Mouse (Mus musculus): ENCODE data around the gene Camta1. TPM values are rescaled to one million over a fixed set of nuclear protein-coding genes. Genes with fewer than 3 reads are reported as not detected.

The Camta1 gene
- polyA plus RNA-seq, 1 experiment = 155 TPM

DNA sequence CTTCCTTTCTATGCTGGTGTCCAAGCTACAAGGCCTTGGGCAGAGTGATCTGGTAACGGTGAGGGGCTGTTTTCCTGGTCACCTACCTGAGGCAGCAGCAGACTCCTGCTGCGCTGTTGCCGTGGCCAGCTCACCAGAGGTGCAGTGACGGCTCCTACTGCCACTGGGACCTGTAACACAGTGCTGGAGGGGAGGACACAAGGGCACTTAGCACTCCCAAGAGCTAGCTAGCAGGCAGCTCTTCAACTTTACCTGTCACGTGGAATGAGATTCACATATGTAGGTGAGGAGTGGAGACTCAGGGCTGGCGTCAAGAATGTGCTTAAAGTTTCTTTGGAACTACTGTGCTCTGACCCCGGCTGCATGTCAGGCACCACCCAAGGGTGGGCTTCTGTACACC, 851.4 kb downstream of the Camta1 start:
- WGBS = 87% methylated on average over 7 of the region's 7 CpGs
- no peak for DNase-seq
- Histone ChIP-seq H3K27me3 (ENCODE audit: control insufficient read depth, insufficient read depth, low read length) (no peaks in the 10 kb centered on the region), H3K4me3 (replicated peaks; ENCODE audit: insufficient read depth, low read depth, low read length) (no peak overlapping the region), H3K4me1 (ENCODE audit: control insufficient read depth, insufficient read depth, low read length) (no peaks in the 10 kb centered on the region), H3K27ac (ENCODE audit: insufficient read depth, low read length) (no peak overlapping the region)
- TF ChIP-seq POLR2A (IDR thresholded peaks at IDR 0.05; ENCODE audit: borderline replicate concordance, insufficient read depth, low read length) = no peak

DNA sequence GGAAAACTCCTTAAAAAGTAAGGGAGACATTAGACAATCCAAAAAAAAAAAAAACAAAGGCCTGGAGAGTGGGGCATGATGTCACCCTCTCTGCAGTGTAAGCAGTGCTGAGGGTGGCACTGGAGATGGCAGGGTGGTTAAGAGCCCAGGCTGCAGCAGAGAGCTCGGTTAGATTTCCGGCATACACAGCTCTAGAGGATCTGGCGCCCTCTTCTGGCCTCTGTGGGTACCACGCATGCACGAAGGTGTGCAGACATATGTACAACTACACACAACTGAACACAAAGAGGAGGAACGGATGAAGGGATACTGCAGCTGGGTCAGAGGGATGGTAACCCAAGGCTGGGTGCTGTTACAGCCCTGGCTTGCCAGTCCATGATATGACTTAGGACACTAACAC, 854.7 kb downstream of the Camta1 start:
- H3K4me1 ChIP-seq (ENCODE audit: control insufficient read depth, insufficient read depth, low read length) = no peaks in the 10 kb centered on the region
- 53% methylated on average over 6 of the region's 6 CpGs for WGBS

DNA sequence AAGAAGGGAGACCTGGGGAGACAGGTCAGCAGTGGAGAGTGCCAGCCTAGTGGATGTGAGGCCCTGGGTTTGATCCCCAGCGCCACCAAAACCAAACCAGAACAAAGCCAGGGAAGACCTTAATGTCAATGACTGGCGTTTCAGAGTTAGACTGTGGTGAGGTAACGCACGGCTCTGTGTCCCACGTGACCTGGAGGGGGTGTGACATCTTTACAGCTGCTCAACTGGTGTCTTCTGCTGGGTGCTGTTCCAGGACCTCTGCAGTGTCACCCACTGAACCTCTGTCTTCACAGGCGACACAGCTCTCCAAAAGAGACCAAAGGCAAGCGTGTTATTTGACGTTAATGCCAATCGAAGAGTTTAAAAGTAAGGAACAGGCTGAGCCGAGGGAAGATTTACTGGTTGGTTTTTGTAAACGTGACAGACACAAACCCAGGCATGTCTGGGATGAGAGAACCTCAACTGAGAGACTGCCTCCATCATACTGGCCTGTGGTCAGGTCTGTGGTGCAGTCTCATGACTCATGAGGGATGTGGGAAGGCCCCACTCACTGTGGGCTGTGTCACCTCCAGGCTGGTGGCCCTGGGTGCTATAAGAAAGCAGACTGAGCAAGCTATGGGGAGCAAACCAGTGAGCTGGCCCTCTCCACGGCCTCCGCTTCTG, 855.9 kb downstream of the Camta1 start:
- DNase-seq = no peak

More for the DNA sequence above, 854.7 kb downstream of the Camta1 start:
- Histone ChIP-seq H3K4me3 (replicated peaks; ENCODE audit: insufficient read depth, low read depth, low read length) (no peak overlapping the region), H3K27me3 (ENCODE audit: control insufficient read depth, insufficient read depth, low read length) (no peaks in the 10 kb centered on the region), H3K27ac (ENCODE audit: insufficient read depth, low read length) (no peak overlapping the region)
- DNase-seq = no peak
- TF ChIP-seq POLR2A (IDR thresholded peaks at IDR 0.05; ENCODE audit: borderline replicate concordance, insufficient read depth, low read length) = no peak
- TF ChIP-seq CTCF (IDR thresholded peaks at IDR 0.05; ENCODE audit: borderline replicate concordance, insufficient read depth, low read depth, low read length) = peak; percentile 34; the same call in 1 of the 2 replicates

DNA sequence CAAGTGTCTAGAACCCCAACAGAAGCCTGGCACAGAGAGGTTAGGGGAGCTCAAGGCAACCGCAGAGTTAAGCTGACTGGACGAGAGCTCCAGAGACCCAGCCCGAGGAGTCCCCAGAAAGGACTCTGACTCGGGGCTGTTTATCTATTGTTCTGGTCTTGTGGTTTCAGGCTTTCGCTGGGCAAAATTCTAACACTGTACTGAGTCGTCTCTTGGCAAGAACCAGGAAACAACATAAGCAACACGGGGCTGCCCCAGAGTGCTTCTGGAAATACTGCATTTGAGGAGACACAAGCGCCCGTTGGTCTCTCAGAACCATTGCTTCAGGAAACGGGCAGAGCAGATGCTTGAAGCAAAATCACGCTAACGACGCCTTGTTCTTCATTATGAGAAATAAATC, 860.3 kb downstream of the Camta1 start:
- no peak overlapping the region for H3K27ac ChIP-seq (ENCODE audit: insufficient read depth, low read length)
- no peaks in the 10 kb centered on the region for H3K27me3 ChIP-seq (ENCODE audit: control insufficient read depth, insufficient read depth, low read length)
- H3K4me1 ChIP-seq (ENCODE audit: control insufficient read depth, insufficient read depth, low read length) = no peaks in the 10 kb centered on the region
- 73% methylated on average over 13 of the region's 13 CpGs for WGBS
- no peak for DNase-seq
- H3K4me3 ChIP-seq (replicated peaks; ENCODE audit: insufficient read depth, low read depth, low read length) = no peak overlapping the region
- no peak for TF ChIP-seq CTCF (IDR thresholded peaks at IDR 0.05; ENCODE audit: borderline replicate concordance, insufficient read depth, low read depth, low read length)
- TF ChIP-seq POLR2A (IDR thresholded peaks at IDR 0.05; ENCODE audit: borderline replicate concordance, insufficient read depth, low read length) = no peak

More for the DNA sequence above, 855.9 kb downstream of the Camta1 start:
- no peaks in the 10 kb centered on the region for H3K4me1 ChIP-seq (ENCODE audit: control insufficient read depth, insufficient read depth, low read length)
- H3K27ac ChIP-seq (ENCODE audit: insufficient read depth, low read length) = no peak overlapping the region
- no peak overlapping the region for H3K4me3 ChIP-seq (replicated peaks; ENCODE audit: insufficient read depth, low read depth, low read length)
- TF ChIP-seq CTCF (IDR thresholded peaks at IDR 0.05; ENCODE audit: borderline replicate concordance, insufficient read depth, low read depth, low read length) (no peak), POLR2A (IDR thresholded peaks at IDR 0.05; ENCODE audit: borderline replicate concordance, insufficient read depth, low read length) (no peak)
- 92% methylated on average over 13 of the region's 13 CpGs for WGBS
- no peaks in the 10 kb centered on the region for H3K27me3 ChIP-seq (ENCODE audit: control insufficient read depth, insufficient read depth, low read length)

DNA sequence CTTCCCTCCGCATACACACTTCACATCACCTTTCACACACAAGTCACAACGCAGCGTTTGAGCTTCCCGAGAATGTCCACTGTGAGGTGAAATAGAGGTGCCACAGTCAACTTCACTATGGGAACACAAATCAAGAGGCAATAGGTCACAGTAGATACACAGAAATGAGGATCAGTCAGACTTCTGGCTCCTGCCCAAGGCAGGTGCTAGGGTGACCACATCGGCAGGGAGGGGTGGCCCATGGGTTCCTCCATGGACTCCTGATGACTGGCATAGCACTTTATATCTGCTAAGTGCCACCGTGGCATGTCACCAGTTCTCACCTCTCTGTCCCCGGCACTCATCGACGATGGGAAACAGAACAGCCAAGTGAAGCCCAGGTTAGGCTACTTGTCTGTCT, 863.0 kb downstream of the Camta1 start:
- Histone ChIP-seq H3K27ac (ENCODE audit: insufficient read depth, low read length) (no peak overlapping the region), H3K4me1 (ENCODE audit: control insufficient read depth, insufficient read depth, low read length) (no peaks in the 10 kb centered on the region), H3K27me3 (ENCODE audit: control insufficient read depth, insufficient read depth, low read length) (no peaks in the 10 kb centered on the region), H3K4me3 (replicated peaks; ENCODE audit: insufficient read depth, low read depth, low read length) (no peak overlapping the region)
- TF ChIP-seq CTCF (IDR thresholded peaks at IDR 0.05; ENCODE audit: borderline replicate concordance, insufficient read depth, low read depth, low read length) (no peak), POLR2A (IDR thresholded peaks at IDR 0.05; ENCODE audit: borderline replicate concordance, insufficient read depth, low read length) (no peak)
- no peak for DNase-seq
- 90% methylated on average over 9 of the region's 9 CpGs for WGBS

DNA sequence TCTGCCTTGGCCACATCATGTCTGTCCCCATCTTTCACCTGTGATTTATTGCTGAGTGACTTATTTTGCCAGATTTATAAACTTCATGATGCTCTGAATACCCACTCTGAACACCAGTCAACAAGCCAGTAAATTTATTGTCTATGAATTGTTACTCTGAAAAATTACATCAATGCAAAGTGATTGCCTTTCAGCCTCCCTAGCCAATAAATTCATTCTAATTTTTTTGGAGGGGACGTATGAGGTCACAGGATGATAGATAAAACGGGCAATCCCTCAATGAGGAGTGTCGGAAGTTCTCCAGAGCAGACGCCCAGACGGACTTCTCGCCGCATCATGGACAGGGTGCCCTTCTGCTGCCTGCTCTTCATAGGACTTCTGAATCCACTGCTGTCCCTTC, 864.9 kb downstream of the Camta1 start, which contains the start of gene Uts2:
Gene Uts2 (plus strand): TSS at position 301 of the 400 bp plus-strand sequence.
- Histone ChIP-seq H3K27ac (ENCODE audit: insufficient read depth, low read length) (no peak within 1 kb of the TSS), H3K4me1 (ENCODE audit: control insufficient read depth, insufficient read depth, low read length) (no peaks in the 10 kb centered on the region), H3K4me3 (replicated peaks; ENCODE audit: insufficient read depth, low read depth, low read length) (no peak within 1 kb of the TSS), H3K27me3 (ENCODE audit: control insufficient read depth, insufficient read depth, low read length) (no peaks in the 10 kb centered on the region)
- DNase-seq = no peak
- 93% methylated on average over 7 of the region's 7 CpGs for WGBS
- TF ChIP-seq POLR2A (IDR thresholded peaks at IDR 0.05; ENCODE audit: borderline replicate concordance, insufficient read depth, low read length) = no peak
- TF ChIP-seq CTCF (IDR thresholded peaks at IDR 0.05; ENCODE audit: borderline replicate concordance, insufficient read depth, low read depth, low read length) = no peak

DNA sequence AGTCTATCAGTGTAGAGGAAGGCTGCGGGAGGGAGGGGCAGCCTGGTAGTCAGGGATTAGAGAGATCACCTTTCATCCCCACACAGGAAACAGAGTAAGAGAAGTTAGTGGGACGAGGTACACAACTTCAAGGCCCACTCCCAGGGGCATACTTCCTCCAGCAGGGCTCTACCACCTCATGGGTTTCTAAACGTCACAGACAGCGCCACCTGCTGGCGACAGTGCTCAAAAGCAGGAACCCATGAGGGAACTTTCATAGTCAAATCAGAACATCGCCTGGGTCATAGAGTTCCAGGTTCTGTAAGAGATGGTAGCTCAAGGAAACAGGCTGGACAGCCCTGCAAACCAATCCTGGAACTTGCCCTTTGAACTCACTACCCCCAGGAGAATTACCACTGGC, 871.5 kb downstream of the Camta1 start:
- Histone ChIP-seq H3K4me3 (replicated peaks; ENCODE audit: insufficient read depth, low read depth, low read length) (no peak overlapping the region), H3K27ac (ENCODE audit: insufficient read depth, low read length) (no peak overlapping the region), H3K27me3 (ENCODE audit: control insufficient read depth, insufficient read depth, low read length) (no peaks in the 10 kb centered on the region), H3K4me1 (ENCODE audit: control insufficient read depth, insufficient read depth, low read length) (no peaks in the 10 kb centered on the region)
- WGBS = 49% methylated on average over 6 of the region's 6 CpGs
- DNase-seq = no peak
- TF ChIP-seq POLR2A (IDR thresholded peaks at IDR 0.05; ENCODE audit: borderline replicate concordance, insufficient read depth, low read length) (no peak), CTCF (IDR thresholded peaks at IDR 0.05; ENCODE audit: borderline replicate concordance, insufficient read depth, low read depth, low read length) (no peak)

DNA sequence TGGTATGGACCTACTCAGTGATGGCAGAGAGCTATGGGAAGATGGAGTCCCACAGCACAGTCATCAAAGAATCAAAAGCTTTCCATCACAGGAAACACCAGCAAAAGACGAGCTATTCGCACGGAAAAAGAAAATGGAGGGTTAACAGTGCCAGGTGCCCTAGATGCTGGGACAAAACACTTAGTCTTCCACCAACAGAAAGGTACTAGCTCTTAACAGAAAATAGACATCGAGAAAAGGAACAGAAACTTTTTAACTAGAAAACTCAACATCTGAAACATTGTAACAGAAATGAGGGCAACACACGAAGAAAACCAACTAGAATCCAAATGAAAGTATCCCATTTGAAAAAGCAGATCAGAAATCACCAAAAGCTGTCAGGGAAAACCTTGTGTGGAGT, 881.5 kb downstream of the Camta1 start:
- Histone ChIP-seq H3K4me1 (ENCODE audit: control insufficient read depth, insufficient read depth, low read length) (no peaks in the 10 kb centered on the region), H3K27me3 (ENCODE audit: control insufficient read depth, insufficient read depth, low read length) (no peaks in the 10 kb centered on the region), H3K27ac (ENCODE audit: insufficient read depth, low read length) (no peak overlapping the region), H3K4me3 (replicated peaks; ENCODE audit: insufficient read depth, low read depth, low read length) (no peak overlapping the region)
- no peak for DNase-seq
- TF ChIP-seq CTCF (IDR thresholded peaks at IDR 0.05; ENCODE audit: borderline replicate concordance, insufficient read depth, low read depth, low read length) (no peak), POLR2A (IDR thresholded peaks at IDR 0.05; ENCODE audit: borderline replicate concordance, insufficient read depth, low read length) (no peak)
- WGBS = 88% methylated on average over 5 of the region's 5 CpGs
